Mouse (Mus musculus) erythroblast, embryonic 14.5 days (primary cell): Measurements from ENCODE around the gene Dcakd. TPM values are rescaled to one million over a fixed set of nuclear protein-coding genes. Genes with fewer than 3 reads are reported as not detected.

Experiments used
- H3K27me3 ChIP-seq: 2 replicates; pipeline ENCODE4 v1.6.1; 2012; ENCODE audit warnings: inconsistent platforms; ENCODE audit not compliant: control insufficient read depth
- H3K36me3 ChIP-seq: 2 replicates; pipeline ENCODE4 v1.6.1; 2012; ENCODE audit warnings: mild to moderate bottlenecking, inconsistent platforms; ENCODE audit not compliant: control insufficient read depth
- H3K4me1 ChIP-seq: 2 replicates; pipeline ENCODE4 v1.6.1; 2012; ENCODE audit warnings: inconsistent platforms; ENCODE audit not compliant: control insufficient read depth
- H3K4me3 ChIP-seq: replicated peaks from 2 replicates; pipeline ENCODE3; 2012; ENCODE audit warnings: moderate library complexity, mild to moderate bottlenecking, inconsistent platforms
- H3K9me3 ChIP-seq: 2 replicates; pipeline ENCODE4 v1.6.1; 2012; ENCODE audit warnings: low read length, inconsistent platforms, mixed read lengths; ENCODE audit not compliant: control insufficient read depth
- GATA1 ChIP-seq: IDR thresholded peaks from 2 replicates; pipeline ENCODE4 v1.6.1; 2012; ENCODE audit warnings: low read length, inconsistent platforms, mixed read lengths
- TAL1 ChIP-seq: IDR thresholded peaks from 3 replicates; pipeline ENCODE4 v1.6.1; 2012; ENCODE audit warnings: low read length, inconsistent platforms, mixed read lengths
- polyA plus RNA-seq: library from polyadenylated mRNA; stranded (reverse); fragments of >175 nt; gene quantifications from 2 replicates; pipeline ENCODE4 v1.2.3, GENCODE M21; 2012

Dcakd gene
- polyA plus RNA-seq, 1 experiment: 2.1 TPM

DNA sequence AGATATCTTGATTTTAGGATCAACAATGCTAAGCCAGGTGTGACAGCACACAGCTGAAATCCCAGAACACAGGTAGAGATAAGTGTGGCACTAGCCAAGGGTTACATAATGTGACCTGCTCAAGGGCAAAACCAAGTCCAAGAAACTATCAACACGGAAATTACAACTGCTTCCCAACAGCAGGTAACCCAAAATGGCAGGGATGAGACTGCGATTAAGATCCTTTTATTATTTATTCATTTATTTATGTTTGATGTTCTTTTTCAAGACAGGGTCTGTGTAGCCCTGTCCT lies 17.0 kb downstream of the Dcakd start:
- TF ChIP-seq TAL1 (no peak), GATA1 (no peak)
- H3K9me3 ChIP-seq: peaks cover 3% of the 10 kb centered on the region
- peaks cover 8% of the 10 kb centered on the region for H3K4me1 ChIP-seq
- H3K4me3 ChIP-seq: no peak overlapping the region
- peaks cover 5% of the 10 kb centered on the region for H3K36me3 ChIP-seq
- no peaks in the 10 kb centered on the region for H3K27me3 ChIP-seq

- H3K9me3 ChIP-seq: peaks cover 3% of the 10 kb centered on the region
- H3K27me3 ChIP-seq: no peaks in the 10 kb centered on the region
- TF ChIP-seq GATA1: no peak
- no peak overlapping the region for H3K4me3 ChIP-seq
- peaks cover 3% of the 10 kb centered on the region for H3K4me1 ChIP-seq
- peaks cover 5% of the 10 kb centered on the region for H3K36me3 ChIP-seq
Measured at GRCm38 (mm10) chr11:103010454-103011205, 17.5 kb downstream of the Dcakd start.

GRCm38 (mm10) chr11:103009208-103009607 lies 18.9 kb downstream of the Dcakd start:
- peaks cover 5% of the 10 kb centered on the region for H3K36me3 ChIP-seq
- TF ChIP-seq TAL1 (no peak), GATA1 (no peak)
- peaks cover 3% of the 10 kb centered on the region for H3K9me3 ChIP-seq
- H3K4me1 ChIP-seq: no peaks in the 10 kb centered on the region
- H3K27me3 ChIP-seq: no peaks in the 10 kb centered on the region
- H3K4me3 ChIP-seq: no peak overlapping the region

DNA sequence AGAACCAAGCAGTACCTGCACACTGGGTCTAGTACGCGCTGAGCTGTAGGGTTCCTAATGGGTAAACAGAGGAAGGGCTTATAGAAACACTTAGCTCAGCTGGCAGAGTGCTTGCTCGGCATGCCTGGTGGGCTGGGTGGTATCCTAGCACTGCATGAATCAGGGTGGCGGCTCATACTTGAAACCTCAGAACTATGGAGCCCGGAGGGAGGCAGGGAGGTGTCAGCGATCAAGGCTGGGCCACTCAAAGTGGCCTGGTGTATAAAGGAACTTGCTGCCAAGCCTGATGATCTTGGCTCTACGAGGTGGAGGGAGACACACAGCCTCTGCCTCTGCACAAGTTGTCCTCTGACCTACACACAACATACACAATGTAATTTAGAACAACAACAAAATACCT lies 19.6 kb downstream of the Dcakd start:
- Histone ChIP-seq H3K27me3 (no peaks in the 10 kb centered on the region), H3K36me3 (peaks cover 3% of the 10 kb centered on the region), H3K9me3 (peaks cover 2% of the 10 kb centered on the region), H3K4me3 (no peak overlapping the region), H3K4me1 (no peaks in the 10 kb centered on the region)
- TF ChIP-seq TAL1 (no peak), GATA1 (no peak)

- no peaks in the 10 kb centered on the region for H3K27me3 ChIP-seq
- H3K36me3 ChIP-seq: no peaks in the 10 kb centered on the region; the same call in 1 of the 2 replicates
- H3K4me3 ChIP-seq: no peak overlapping the region
- TF ChIP-seq TAL1 (no peak), GATA1 (no peak)
- H3K4me1 ChIP-seq: no peaks in the 10 kb centered on the region
- no peaks in the 10 kb centered on the region; the same call in 1 of the 2 replicates for H3K9me3 ChIP-seq
Measured at GRCm38 (mm10) chr11:103007001-103007340, 21.2 kb downstream of the Dcakd start.

DNA sequence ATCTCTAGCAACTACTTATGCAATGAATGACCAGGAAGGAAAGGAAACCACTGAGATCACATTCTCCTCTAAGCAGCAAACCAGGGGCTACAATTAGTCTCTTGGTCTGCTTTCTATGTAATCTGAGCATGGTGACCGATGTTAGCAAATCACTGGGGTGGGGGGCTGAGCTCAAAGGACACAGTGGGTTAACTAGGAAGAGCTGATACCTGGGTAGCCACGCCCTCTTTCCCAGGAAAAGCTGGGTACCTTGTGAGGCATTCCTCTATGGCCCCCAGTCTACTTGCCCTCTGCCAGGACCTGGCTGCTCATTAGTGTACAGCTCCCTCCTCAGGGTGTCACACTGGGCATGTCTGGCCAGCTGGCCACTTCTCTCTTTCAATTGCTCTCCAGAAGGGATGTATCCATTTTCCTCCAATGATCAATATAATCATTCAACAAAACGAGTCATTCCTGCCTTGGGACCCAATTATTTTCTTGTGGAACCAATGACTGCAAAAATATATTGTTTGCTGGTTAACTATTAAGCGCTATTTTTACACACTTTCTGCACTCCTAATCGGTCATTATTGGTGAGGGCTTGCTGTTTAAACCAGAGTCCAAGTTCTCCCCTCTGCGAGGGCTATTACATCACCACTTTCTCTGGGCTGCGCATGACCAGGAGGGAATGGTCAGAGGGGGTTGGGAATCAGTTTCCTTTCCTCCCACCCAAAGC lies 21.7 kb downstream of the Dcakd start:
- no peaks in the 10 kb centered on the region for H3K4me1 ChIP-seq
- no peaks in the 10 kb centered on the region; the same call in 1 of the 2 replicates for H3K36me3 ChIP-seq

GRCm38 (mm10) chr11:103005254-103005981 lies 22.7 kb downstream of the Dcakd start:
- Histone ChIP-seq H3K4me3 (no peak overlapping the region), H3K27me3 (no peaks in the 10 kb centered on the region), H3K4me1 (no peaks in the 10 kb centered on the region), H3K9me3 (no peaks in the 10 kb centered on the region; the same call in 1 of the 2 replicates), H3K36me3 (no peaks in the 10 kb centered on the region; the same call in 1 of the 2 replicates)
- TF ChIP-seq TAL1 (no peak), GATA1 (no peak)

More for the DNA sequence above, 21.7 kb downstream of the Dcakd start:
- Histone ChIP-seq H3K4me3 (no peak overlapping the region), H3K9me3 (no peaks in the 10 kb centered on the region; the same call in 1 of the 2 replicates), H3K27me3 (no peaks in the 10 kb centered on the region)
- TF ChIP-seq GATA1: no peak
- TF ChIP-seq TAL1: no peak

- H3K36me3 ChIP-seq: peaks cover 4% of the 10 kb centered on the region
- H3K9me3 ChIP-seq: no peaks in the 10 kb centered on the region; the same call in 1 of the 2 replicates
- no peaks in the 10 kb centered on the region; the same call in 1 of the 2 replicates for H3K4me1 ChIP-seq
- no peak overlapping the region for H3K4me3 ChIP-seq
- TF ChIP-seq GATA1: no peak
- no peak for TF ChIP-seq TAL1
- no peaks in the 10 kb centered on the region for H3K27me3 ChIP-seq
Measured at GRCm38 (mm10) chr11:103004852-103005251, 23.3 kb downstream of the Dcakd start.

GRCm38 (mm10) chr11:103003210-103003609 lies 24.9 kb downstream of the Dcakd start:
- Histone ChIP-seq H3K9me3 (no peaks in the 10 kb centered on the region), H3K27me3 (no peaks in the 10 kb centered on the region), H3K4me3 (no peak overlapping the region), H3K4me1 (peaks cover 12% of the 10 kb centered on the region), H3K36me3 (peaks cover 13% of the 10 kb centered on the region)
- TF ChIP-seq GATA1 (no peak), TAL1 (no peak)
